Mouse (Mus musculus) liver, adult 2 months (tissue): ENCODE results near the gene Cpa4. TPM values are rescaled to one million over a fixed set of nuclear protein-coding genes. Genes with fewer than 3 reads are reported as not detected.

Experiments used
- DNase-seq: peaks from one replicate; pipeline ENCODE4 v3.0.0-alpha.2; 2011; ENCODE audit warnings: low read depth, low spot score; ENCODE audit errors: extremely low read depth
- H3K27ac ChIP-seq: fragments of 200-500 bp; replicated peaks from 2 replicates; pipeline ENCODE4 v1.5.1; 2012; ENCODE audit warnings: low read depth, mild to moderate bottlenecking, control low read depth, inconsistent platforms, low read length; ENCODE audit not compliant: insufficient read depth
- H3K27me3 ChIP-seq: fragments of 200-500 bp; 2 replicates; pipeline ENCODE4 v1.6.1; 2012; ENCODE audit warnings: mild to moderate bottlenecking, moderate library complexity, low read length, inconsistent platforms; ENCODE audit not compliant: control insufficient read depth, insufficient read depth
- H3K36me3 ChIP-seq: fragments of 200-500 bp; 2 replicates; pipeline ENCODE4 v1.6.1; 2012; ENCODE audit warnings: low read length, inconsistent platforms; ENCODE audit not compliant: control insufficient read depth, insufficient read depth
- H3K4me1 ChIP-seq: fragments of 200-500 bp; 2 replicates; pipeline ENCODE4 v1.6.1; 2011; ENCODE audit warnings: low read length; ENCODE audit not compliant: control insufficient read depth, insufficient read depth
- H3K4me3 ChIP-seq: fragments of 200-500 bp; 2 replicates; pipeline ENCODE4 v1.5.1; 2011; ENCODE audit warnings: low read depth, mild to moderate bottlenecking, control low read depth, low read length, moderate library complexity; ENCODE audit not compliant: insufficient read depth
- H3K79me2 ChIP-seq: fragments of 200-500 bp; 2 replicates; pipeline ENCODE4 v1.6.1; 2012; ENCODE audit warnings: inconsistent platforms, mild to moderate bottlenecking, low read length, moderate library complexity; ENCODE audit not compliant: control insufficient read depth, insufficient read depth
- H3K9ac ChIP-seq: fragments of 200-500 bp; 2 replicates; pipeline ENCODE4 v1.6.1; 2012; ENCODE audit warnings: low read depth, mild to moderate bottlenecking, control low read depth, inconsistent platforms, low read length
- CTCF ChIP-seq: fragments of 200-500 bp; IDR thresholded peaks from 2 replicates; pipeline ENCODE4 v1.5.1; 2011; ENCODE audit warnings: low read depth, low read length, control low read depth
- POLR2A ChIP-seq: fragments of 200-500 bp; IDR thresholded peaks from 2 replicates; pipeline ENCODE4 v1.6.1; 2011; ENCODE audit warnings: low read length, control low read depth; ENCODE audit not compliant: insufficient read depth; ENCODE audit errors: extremely low read depth
- WGBS: fragments of 180-500 bp; shearing (Covaris S2); methylation state at CpG from one replicate; pipeline ENCODE4 v1.1.7; 2018; 5-methylcytosine and 5-hydroxymethylcytosine counted together
- polyA plus RNA-seq: library from polyadenylated mRNA; depleted of rRNA; stranded (reverse); fragments of >200 nt; gene quantifications from 2 replicates; pipeline ENCODE4 v1.2.3, GENCODE M21; 2012
- total RNA-seq: library from RNA; depleted of rRNA; stranded (reverse); fragments of >200 nt; gene quantifications from 2 replicates; pipeline ENCODE4 v1.2.3, GENCODE M21; 2014

The Cpa4 gene
- total and polyA plus RNA-seq, 2 experiments, result not detected

GRCm38 (mm10) chr6:30574945-30575344, 6.8 kb downstream of the Cpa4 start:
- Histone ChIP-seq H3K36me3 (no peaks in the 10 kb centered on the region), H3K27ac (no peak overlapping the region), H3K4me1 (no peaks in the 10 kb centered on the region), H3K9ac (no peak overlapping the region), H3K4me3 (no peak overlapping the region), H3K79me2 (no peaks in the 10 kb centered on the region), H3K27me3 (no peaks in the 10 kb centered on the region)
- TF ChIP-seq CTCF, result no peak
- no peak for TF ChIP-seq POLR2A
- no peak for DNase-seq
- 100% methylated on average over 1 of the region's 1 CpGs for WGBS

- 72% methylated on average over 17 of the region's 17 CpGs for WGBS
- Histone ChIP-seq H3K27ac (no peak overlapping the region), H3K9ac (no peak overlapping the region), H3K4me3 (no peak overlapping the region), H3K27me3 (no peaks in the 10 kb centered on the region), H3K36me3 (no peaks in the 10 kb centered on the region), H3K79me2 (no peaks in the 10 kb centered on the region), H3K4me1 (no peaks in the 10 kb centered on the region)
- no peak for TF ChIP-seq POLR2A
- TF ChIP-seq CTCF, result no peak
- DNase-seq, result no peak
These were observed 8.5 kb downstream of the Cpa4 start for GRCm38 (mm10) chr6:30576477-30577203.

GRCm38 (mm10) chr6:30579961-30580840, 12.0 kb downstream of the Cpa4 start:
- no peak for TF ChIP-seq CTCF
- TF ChIP-seq POLR2A, result no peak
- no peak overlapping the region for H3K9ac ChIP-seq
- DNase-seq, result no peak
- H3K79me2 ChIP-seq, result no peaks in the 10 kb centered on the region
- H3K27ac ChIP-seq, result no peak overlapping the region
- no peak overlapping the region for H3K4me3 ChIP-seq
- no peaks in the 10 kb centered on the region for H3K36me3 ChIP-seq
- no peaks in the 10 kb centered on the region for H3K4me1 ChIP-seq
- 89% methylated on average over 17 of the region's 17 CpGs for WGBS
- no peaks in the 10 kb centered on the region for H3K27me3 ChIP-seq

DNA sequence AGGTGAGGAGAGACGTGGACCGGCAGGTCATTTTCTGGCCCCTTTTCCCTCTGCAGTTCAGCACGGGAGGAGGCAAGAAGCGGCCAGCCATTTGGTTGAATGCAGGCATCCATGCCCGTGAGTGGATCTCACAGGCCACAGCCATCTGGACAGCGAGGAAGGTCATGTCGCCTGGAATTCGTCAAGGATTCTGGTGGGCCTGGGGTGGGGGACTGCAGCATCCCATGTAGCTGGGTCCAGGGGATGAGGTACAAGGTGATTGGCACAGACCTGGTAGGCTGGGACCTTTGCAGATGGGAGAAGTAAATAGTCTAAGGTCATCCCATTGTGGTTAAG, 12.6 kb downstream of the Cpa4 start:
- Histone ChIP-seq H3K27ac (no peak overlapping the region), H3K4me3 (no peak overlapping the region), H3K9ac (no peak overlapping the region), H3K79me2 (no peaks in the 10 kb centered on the region), H3K4me1 (no peaks in the 10 kb centered on the region), H3K36me3 (no peaks in the 10 kb centered on the region), H3K27me3 (no peaks in the 10 kb centered on the region)
- DNase-seq, result no peak
- TF ChIP-seq CTCF (no peak), POLR2A (no peak)
- 88% methylated on average over 8 of the region's 8 CpGs for WGBS

GRCm38 (mm10) chr6:30586886-30587442, 18.8 kb downstream of the Cpa4 start:
- H3K4me3 ChIP-seq, result no peak overlapping the region
- no peaks in the 10 kb centered on the region for H3K4me1 ChIP-seq
- no peaks in the 10 kb centered on the region for H3K79me2 ChIP-seq
- H3K27me3 ChIP-seq, result no peaks in the 10 kb centered on the region
- no peak overlapping the region for H3K9ac ChIP-seq
- H3K27ac ChIP-seq, result no peak overlapping the region
- no peaks in the 10 kb centered on the region for H3K36me3 ChIP-seq
- TF ChIP-seq POLR2A (no peak), CTCF (no peak)
- WGBS, result 71% methylated on average over 7 of the region's 7 CpGs
- no peak for DNase-seq
